Mouse (Mus musculus) liver, embryonic 14.5 days (tissue): ENCODE measurements around the gene Prdm16. TPM values are rescaled to one million over a fixed set of nuclear protein-coding genes. Genes with fewer than 3 reads are reported as not detected.

Experiments
- ATAC-seq: fragments of 200-750 bp; cut with Nextera tagmentation; 2 replicates; pipeline ENCODE4 v1.8.0; 2017; ENCODE audit warnings: moderate number of reproducible peaks, mild to moderate bottlenecking, moderate library complexity; ENCODE audit not compliant: insufficient read depth
- DNase-seq, 3 experiments: peaks; one replicate each; pipeline ENCODE4 v3.0.0-alpha.2; 2012 to 2013; ENCODE audit warnings: low read depth in 3 of 3, low spot score in 3 of 3
- H3K27ac ChIP-seq: fragments of 300-500 bp; sonication (generic); 2 replicates; pipeline ENCODE4 v1.5.1; 2014; ENCODE audit warnings: moderate library complexity, mild to moderate bottlenecking, control low read depth, inconsistent platforms
- H3K27me3 ChIP-seq: fragments of 300-500 bp; sonication (generic); 2 replicates; pipeline ENCODE4 v1.6.1; 2014; ENCODE audit warnings: mild to moderate bottlenecking, low read length, moderate library complexity; ENCODE audit not compliant: control insufficient read depth, insufficient read depth
- H3K36me3 ChIP-seq: fragments of 300-500 bp; sonication (generic); replicated peaks from 2 replicates; pipeline ENCODE4 v1.6.1; 2014; ENCODE audit warnings: low read depth; ENCODE audit not compliant: control insufficient read depth, insufficient read depth
- H3K4me1 ChIP-seq, 2 experiments: fragments of 200-500 bp in 1 of 2; fragments of 300-500 bp in 1 of 2; sonication (generic) in 1 of 2; replicated peaks; 2 replicates each; pipeline ENCODE4 v1.6.1; 2012 to 2014; ENCODE audit warnings: antibody characterized with exemption in 1 of 2, inconsistent platforms in 1 of 2, low read length in 1 of 2; ENCODE audit not compliant: control insufficient read depth in 2 of 2, insufficient read depth in 2 of 2
- H3K4me2 ChIP-seq: fragments of 300-500 bp; sonication (generic); 2 replicates; pipeline ENCODE4 v1.6.1; 2014; ENCODE audit warnings: low read depth, mild to moderate bottlenecking, control low read depth, moderate library complexity
- H3K4me3 ChIP-seq, 2 experiments: fragments of 200-500 bp in 1 of 2; fragments of 300-500 bp in 1 of 2; sonication (generic) in 1 of 2; 2 replicates each; pipeline ENCODE4 v1.5.1; 2012 to 2014; ENCODE audit warnings: low read depth in 2 of 2, low read length in 2 of 2, mild to moderate bottlenecking in 2 of 2, control low read depth in 1 of 2, inconsistent platforms in 1 of 2, moderate library complexity in 1 of 2; ENCODE audit not compliant: insufficient read depth in 1 of 2
- H3K9ac ChIP-seq: fragments of 300-500 bp; sonication (generic); replicated peaks from 2 replicates; pipeline ENCODE4 v1.6.1; 2014; ENCODE audit warnings: mild to moderate bottlenecking, control low read depth, moderate library complexity
- H3K9me3 ChIP-seq: fragments of 300-500 bp; sonication (generic); 2 replicates; pipeline ENCODE4 v1.6.1; 2016; ENCODE audit warnings: low read length, mixed read lengths; ENCODE audit not compliant: control insufficient read depth
- CTCF ChIP-seq: IDR thresholded peaks from 2 replicates; pipeline ENCODE4 v1.5.1; 2016; ENCODE audit warnings: antibody characterized with exemption, low read depth, control low read depth
- EP300 ChIP-seq: IDR thresholded peaks from 2 replicates; pipeline ENCODE4 v1.6.1; 2016; ENCODE audit warnings: antibody characterized with exemption, low read depth
- whole genome bisulfite sequencing: fragments of 180-500 bp; shearing (Covaris S2); extraction: QIAGEN DNeasy Blood & Tissue Kit; methylation state at CpG from one replicate; pipeline ENCODE4 v1.1.7; 2014; ENCODE audit not compliant: insufficient replicate concordance; 5-methylcytosine and 5-hydroxymethylcytosine counted together
- polyA plus RNA-seq, 2 experiments: library from polyadenylated mRNA; depleted of rRNA in 1 of 2; stranded (reverse) in 1 of 2; unstranded in 1 of 2; fragments of >200 nt; fragmentation: Nextera tagmentation in 1 of 2; extraction: Ambion mirVana in 1 of 2; gene quantifications; 2 replicates each; pipeline versions ENCODE4 v1.2.1 to v1.2.3; 2012 to 2014

Prdm16 gene
- polyA plus RNA-seq, 2 experiments, result 0.70 to 0.86 TPM

- WGBS, result 50% methylated on average over 8 of the region's 8 CpGs
- Histone ChIP-seq H3K9ac (no peak overlapping the region), H3K27ac (no peak overlapping the region), H3K4me2 (peak overlapping the region; percentile 11; the same call in 1 of the 2 replicates), H3K36me3 (no peaks in the 10 kb centered on the region), H3K9me3 (no peaks in the 10 kb centered on the region), H3K4me1 (peaks cover 0 to 2% of the 10 kb centered on the region in 2 experiments; a peak in 1 of 4 replicates), H3K27me3 (peaks cover 1% of the 10 kb centered on the region; the same call in 1 of the 2 replicates), H3K4me3 (no peak overlapping the region)
- no peak for TF ChIP-seq EP300
- TF ChIP-seq CTCF, result no peak
- ATAC-seq, result peak; percentile 54; the same call in 1 of the 2 replicates
- peak in 1 of 3 experiments; percentile 7 for DNase-seq
Measured at GRCm38 (mm10) chr4:154294262-154294731, 342.4 kb downstream of the Prdm16 start.

DNA sequence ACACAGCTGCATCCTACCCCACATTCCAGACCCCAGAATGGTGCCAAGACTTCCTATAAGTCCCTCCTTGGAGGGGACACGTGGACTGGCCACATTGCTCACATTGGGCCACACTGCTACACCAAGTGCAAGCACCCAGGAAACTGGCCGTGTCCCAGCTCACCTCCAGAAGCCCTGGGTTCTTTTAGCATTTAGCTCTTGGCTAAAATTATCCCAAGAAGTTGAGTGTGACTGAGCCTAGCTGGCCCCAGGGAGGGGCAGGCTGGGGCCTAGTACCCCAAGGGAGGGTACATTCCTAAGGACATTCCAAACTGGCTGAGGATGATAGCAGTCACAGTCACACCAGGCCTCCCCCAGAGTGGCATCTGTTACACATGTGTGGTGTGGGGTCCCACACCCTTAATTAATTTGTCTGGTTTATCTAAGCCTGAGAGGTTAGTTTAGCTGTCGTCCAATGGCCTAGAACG is 342.9 kb downstream of the Prdm16 start:
- no peak overlapping the region for H3K4me2 ChIP-seq
- 46% methylated on average over 4 of the region's 4 CpGs for WGBS

GRCm38 (mm10) chr4:154283671-154284070 is 353.0 kb downstream of the Prdm16 start:
- no peak overlapping the region for H3K27ac ChIP-seq
- DNase-seq (no peak), ATAC-seq (no peak)
- no peaks in the 10 kb centered on the region for H3K36me3 ChIP-seq
- H3K27me3 ChIP-seq, result no peaks in the 10 kb centered on the region
- no peak for TF ChIP-seq CTCF
- TF ChIP-seq EP300, result no peak
- H3K9me3 ChIP-seq, result no peaks in the 10 kb centered on the region
- no peak overlapping the region for H3K4me3 ChIP-seq
- H3K4me2 ChIP-seq, result no peak overlapping the region
- H3K4me1 ChIP-seq, result no peaks in the 10 kb centered on the region
- WGBS, result 43% methylated on average over 7 of the region's 7 CpGs
- H3K9ac ChIP-seq, result no peak overlapping the region

More for the DNA sequence above, 342.9 kb downstream of the Prdm16 start:
- Histone ChIP-seq H3K36me3 (no peaks in the 10 kb centered on the region), H3K4me1 (peaks cover 0 to 2% of the 10 kb centered on the region in 2 experiments; a peak in 1 of 4 replicates), H3K9me3 (no peaks in the 10 kb centered on the region), H3K27me3 (no peaks in the 10 kb centered on the region), H3K4me3 (no peak overlapping the region), H3K9ac (no peak overlapping the region), H3K27ac (no peak overlapping the region)
- DNase-seq (no peak), ATAC-seq (peak; percentile 21; the same call in 1 of the 2 replicates)
- TF ChIP-seq EP300 (no peak), CTCF (no peak)

DNA sequence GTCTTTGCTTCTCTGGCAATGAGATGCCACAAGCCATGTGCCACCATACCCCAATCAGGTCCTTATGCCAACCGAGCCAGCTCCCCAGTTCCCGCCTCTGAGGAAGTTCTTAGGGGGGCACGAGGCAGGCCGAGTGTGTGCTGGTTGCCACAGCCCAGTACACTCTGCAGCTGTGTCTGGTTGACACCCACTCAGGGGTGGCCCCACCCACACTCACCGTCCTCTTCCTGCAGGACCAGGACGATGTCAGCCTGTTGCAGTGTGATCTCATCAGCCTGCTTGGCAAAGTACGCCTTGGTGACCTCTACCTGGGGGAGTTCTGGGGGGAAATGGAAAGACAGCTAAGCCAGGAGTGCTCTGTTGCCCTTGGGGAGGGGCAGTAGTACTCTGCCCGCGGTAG is 357.2 kb downstream of the Prdm16 start:
- ATAC-seq (no peak), DNase-seq (no peak)
- H3K4me1 ChIP-seq, result no peaks in the 10 kb centered on the region
- WGBS, result 56% methylated on average over 9 of the region's 9 CpGs
- H3K4me2 ChIP-seq, result no peak overlapping the region
- TF ChIP-seq CTCF, result no peak
- TF ChIP-seq EP300, result no peak
- no peak overlapping the region for H3K4me3 ChIP-seq
- no peaks in the 10 kb centered on the region for H3K27me3 ChIP-seq
- no peak overlapping the region for H3K27ac ChIP-seq
- no peak overlapping the region for H3K9ac ChIP-seq
- H3K36me3 ChIP-seq, result no peaks in the 10 kb centered on the region
- H3K9me3 ChIP-seq, result no peaks in the 10 kb centered on the region

GRCm38 (mm10) chr4:154273000-154273399 is 363.7 kb downstream of the Prdm16 start:
- peak; percentile 87 for TF ChIP-seq CTCF
- no peak for TF ChIP-seq EP300
- no peaks in the 10 kb centered on the region for H3K9me3 ChIP-seq
- no peaks in the 10 kb centered on the region for H3K36me3 ChIP-seq
- no peaks in the 10 kb centered on the region for H3K27me3 ChIP-seq
- ATAC-seq (0 out of 2 replicates have a peak, but pooled peaks have one; percentile 17), DNase-seq (peak; percentile 27 to 49 (median 35))
- no peak overlapping the region for H3K9ac ChIP-seq
- H3K4me2 ChIP-seq, result no peak overlapping the region
- WGBS, result 49% methylated on average over 3 of the region's 3 CpGs
- H3K27ac ChIP-seq, result no peak overlapping the region
- no peak overlapping the region for H3K4me3 ChIP-seq
- no peaks in the 10 kb centered on the region for H3K4me1 ChIP-seq
